Mouse (Mus musculus): Measurements from ENCODE around the gene Pgp. TPM values are rescaled to one million over a fixed set of nuclear protein-coding genes. Genes with fewer than 3 reads are reported as not detected.

The Pgp gene
- polyA plus RNA-seq (2015; fragmentation: Nextera tagmentation; extraction: Ambion mirVana): 63.5 and 100 TPM in 2 replicates

DNA sequence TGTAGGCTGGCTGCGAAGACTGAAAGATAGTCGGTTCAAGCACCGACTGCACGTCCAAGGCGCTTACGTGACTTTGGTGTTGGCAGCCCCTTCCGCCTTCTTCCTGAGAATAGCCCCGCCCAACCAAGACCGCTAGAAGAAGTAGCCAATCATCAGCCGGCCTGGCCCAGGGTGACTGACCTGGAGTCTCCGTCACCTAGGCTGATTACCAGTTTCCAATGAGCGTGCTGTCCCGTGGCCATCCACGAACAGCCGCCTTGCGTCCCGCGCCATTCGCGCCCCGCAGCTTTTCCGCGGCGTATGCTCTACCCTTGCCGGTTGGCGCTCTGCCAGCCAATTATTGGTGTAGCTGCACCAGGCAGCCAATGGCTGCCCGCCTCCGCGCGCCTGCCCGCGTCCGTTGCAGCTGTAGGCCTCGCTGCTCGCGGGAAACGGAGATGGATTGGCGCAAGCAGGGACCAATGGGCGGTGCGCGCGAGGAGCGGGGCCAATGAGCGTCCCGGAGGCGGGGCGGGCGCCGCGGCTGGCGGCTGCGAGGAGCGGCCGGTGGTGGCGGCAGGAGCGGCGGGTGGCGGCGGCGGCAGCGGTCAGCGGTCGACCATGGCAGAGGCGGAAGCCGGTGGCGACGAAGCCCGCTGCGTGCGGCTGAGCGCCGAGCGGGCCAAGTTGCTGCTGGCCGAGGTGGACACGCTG, at the start of gene Pgp, which contains the start of gene E4f1:
TSS of gene Pgp (plus strand) at position 483 of the 693 bp plus-strand sequence.
TSS of gene E4f1 (minus strand) at position 404 of the 693 bp plus-strand sequence.

DNA sequence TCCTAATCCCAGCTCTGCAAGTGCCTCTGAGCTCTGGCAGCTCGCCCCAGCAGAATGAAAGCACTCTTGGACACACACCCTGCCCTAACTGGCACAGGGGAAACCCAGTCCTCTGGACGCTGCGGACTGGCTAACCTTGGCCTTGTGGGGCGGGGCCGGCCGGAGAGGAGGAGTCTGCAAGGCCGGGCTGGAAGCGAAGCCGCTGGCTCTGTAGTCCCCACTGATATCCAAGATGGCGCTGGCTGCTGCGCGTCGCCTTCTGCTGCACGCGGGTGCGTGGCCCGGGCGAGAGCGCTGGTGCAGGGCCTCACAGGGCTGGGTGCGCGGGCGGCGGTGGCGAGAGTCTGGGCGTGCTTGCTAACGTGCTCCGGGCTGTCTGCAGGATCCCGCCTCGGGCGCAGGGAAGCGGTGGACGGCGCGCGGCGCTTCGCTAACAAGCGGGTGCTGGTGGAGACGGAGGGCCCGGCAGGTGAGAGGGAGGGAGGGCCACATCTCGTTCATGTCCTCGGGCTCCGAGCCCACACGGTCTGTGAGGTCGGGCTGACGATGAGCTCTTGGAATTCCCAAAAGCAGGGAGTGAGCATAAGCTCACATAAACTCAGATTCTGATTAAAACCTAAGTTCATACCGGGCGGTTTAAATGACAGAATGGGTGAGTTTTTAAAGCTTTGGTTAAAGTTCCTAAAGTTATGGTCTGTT, 43.6 kb upstream of the Pgp start, which contains the start of gene Eci1:
TSS of gene Eci1 (plus strand) at position 171 of the 699 bp plus-strand sequence.

DNA sequence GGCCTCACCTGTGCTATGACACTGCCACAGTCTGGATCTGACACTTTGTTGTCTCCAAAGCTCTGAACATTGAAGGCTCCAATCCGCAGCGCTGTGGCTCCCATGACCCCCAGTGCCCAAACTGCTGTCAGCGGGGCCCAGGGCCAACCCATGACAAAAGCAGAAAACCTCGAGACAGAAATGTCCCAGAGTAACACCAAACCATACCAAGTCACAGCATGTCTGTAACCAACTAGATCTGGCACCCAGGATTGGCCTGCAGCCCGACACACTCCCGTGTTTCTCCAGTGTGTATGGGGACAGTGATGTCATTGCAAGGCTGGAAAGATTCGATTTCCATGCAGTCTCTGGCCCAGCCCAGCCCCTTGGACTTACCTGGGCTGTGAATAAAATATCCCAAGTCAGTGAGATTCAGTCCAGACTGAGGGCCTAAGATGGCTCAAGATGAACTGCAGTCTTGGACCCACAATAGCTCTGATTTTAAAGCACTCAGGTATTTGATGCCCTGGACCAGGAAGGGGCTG, 27.5 kb upstream of the Pgp start, which contains the start of gene Dnase1l2:
TSS of gene Dnase1l2 (minus strand) at position 474 of the 524 bp plus-strand sequence.

DNA sequence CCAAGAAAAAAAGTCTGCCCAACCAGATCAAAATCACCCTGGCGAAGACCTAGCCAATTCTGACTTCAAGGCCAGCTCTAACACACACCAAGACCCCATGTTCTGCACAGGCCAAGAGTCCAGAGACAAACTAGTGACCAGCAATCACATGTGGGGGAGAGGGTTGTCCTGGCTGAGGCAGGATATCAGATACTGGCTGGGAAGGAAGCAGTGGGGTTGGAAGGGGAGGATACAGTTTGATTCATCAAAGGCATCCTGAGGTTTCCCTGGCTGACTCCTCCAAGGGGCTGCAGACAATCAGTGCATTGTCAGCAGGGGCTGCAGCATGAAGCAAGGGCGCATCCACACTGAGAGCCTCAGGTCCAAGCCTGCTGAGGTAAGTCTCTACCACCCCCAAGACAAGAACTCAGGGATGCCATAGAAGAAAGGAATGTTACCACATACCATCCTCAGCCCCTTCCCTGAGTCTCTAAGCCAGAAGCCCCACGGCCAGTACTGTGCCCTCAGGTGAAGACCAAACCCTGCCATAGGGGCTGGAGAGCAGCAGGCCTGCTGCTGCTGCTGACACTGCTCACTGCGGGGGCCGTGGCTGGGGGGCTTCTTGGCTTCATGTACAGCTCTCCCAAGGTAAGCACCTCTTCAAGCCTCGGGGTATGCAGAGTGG, 3.6 kb downstream of the Pgp start, which contains the start of gene Bricd5:
TSS of gene Bricd5 (plus strand) at position 273 of the 664 bp plus-strand sequence.

DNA sequence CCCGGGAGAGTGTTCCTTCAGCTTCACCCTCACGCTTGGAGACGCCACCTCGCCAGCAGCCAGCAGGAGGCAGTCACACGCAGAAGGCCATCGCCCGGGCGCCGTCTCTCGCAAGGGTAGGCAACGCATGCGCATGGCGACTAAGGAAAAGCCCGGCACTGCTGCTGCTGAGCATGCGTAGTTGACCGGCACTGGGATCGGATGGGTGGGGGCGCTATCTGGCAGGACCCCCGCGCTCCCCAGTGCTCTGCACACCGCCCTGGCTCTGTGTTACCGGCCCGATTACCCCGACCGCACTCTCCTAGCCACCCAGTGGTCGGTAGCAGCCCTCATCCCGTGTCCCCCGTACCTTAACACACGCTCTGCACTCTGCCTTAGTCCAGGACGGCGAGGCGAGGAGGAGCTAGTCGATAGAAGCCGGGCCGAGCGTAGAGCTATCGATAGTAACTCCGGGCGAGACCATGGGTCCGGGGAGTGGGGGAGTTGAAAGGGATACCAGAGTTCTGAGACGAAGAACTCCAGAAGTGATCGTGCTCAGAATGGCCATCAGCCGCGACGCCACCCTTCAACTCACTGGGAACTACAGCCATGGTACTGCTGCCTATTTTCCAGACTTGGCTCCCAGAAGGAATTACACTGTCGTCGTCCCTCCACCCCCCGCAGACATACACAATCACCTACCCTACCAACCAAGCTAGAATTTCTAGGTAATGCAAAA, 8.6 kb downstream of the Pgp start, which contains the start of gene Mlst8:
TSS of gene Mlst8 (minus strand) at position 416 of the 718 bp plus-strand sequence.

DNA sequence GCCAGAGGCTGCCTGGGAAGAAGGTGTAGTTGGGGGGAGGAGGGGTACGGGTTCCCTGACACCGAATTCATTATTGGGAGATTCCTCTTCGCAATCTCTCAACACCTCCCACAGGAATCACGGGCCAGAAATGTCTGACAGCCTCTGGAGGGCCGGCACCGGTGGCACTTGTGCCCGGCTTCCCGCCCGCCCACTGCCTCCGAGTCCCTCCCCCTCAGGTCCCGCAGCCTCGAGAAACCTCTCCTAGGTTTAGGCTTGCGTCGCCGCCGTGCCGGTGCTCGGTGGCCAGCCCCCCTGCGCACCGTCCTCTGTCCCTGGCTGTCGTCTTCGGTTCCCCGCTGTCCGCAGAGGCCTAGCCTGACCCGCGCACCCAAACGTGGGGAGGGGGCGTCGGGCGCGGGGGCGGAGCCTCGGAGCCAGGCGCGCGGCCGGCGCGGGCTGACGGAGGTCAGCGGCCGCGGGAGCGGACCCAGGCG, 18.0 kb downstream of the Pgp start, which contains the start of gene Caskin1:
TSS of gene Caskin1 (plus strand) at position 416 of the 476 bp plus-strand sequence.

Other genes starting within 250 kb of the Pgp start
- 5.3 and 8.3 TPM in 2 replicates for gene Tedc2, start 249.5 kb upstream of the Pgp start, polyA plus RNA-seq (2015; fragmentation: Nextera tagmentation; extraction: Ambion mirVana)
- gene Ccnf, start 218.9 kb upstream of the Pgp start, polyA plus RNA-seq (2015; fragmentation: Nextera tagmentation; extraction: Ambion mirVana): 8.1 and 10.8 TPM in 2 replicates
- not detected in 2 replicates for gene Abca17, start 119.3 kb upstream of the Pgp start, polyA plus RNA-seq (2015; fragmentation: Nextera tagmentation; extraction: Ambion mirVana)
- gene Abca3, start 118.4 kb upstream of the Pgp start, polyA plus RNA-seq (2015; fragmentation: Nextera tagmentation; extraction: Ambion mirVana): 8.5 and 9.1 TPM in 2 replicates
- gene Rnps1, start 55.8 kb upstream of the Pgp start, polyA plus RNA-seq (2015; fragmentation: Nextera tagmentation; extraction: Ambion mirVana): 110 and 123 TPM in 2 replicates
- 161 and 184 TPM in 2 replicates for gene Eci1, start 43.8 kb upstream of the Pgp start, polyA plus RNA-seq (2015; fragmentation: Nextera tagmentation; extraction: Ambion mirVana)
- 0.84 and 1.2 TPM in 2 replicates for gene Dnase1l2, start 27.3 kb upstream of the Pgp start, polyA plus RNA-seq (2015; fragmentation: Nextera tagmentation; extraction: Ambion mirVana)
- gene E4f1, start 79 bp upstream of the Pgp start, polyA plus RNA-seq (2015; fragmentation: Nextera tagmentation; extraction: Ambion mirVana): 19.6 and 21.0 TPM in 2 replicates
- gene Bricd5, start 3.5 kb downstream of the Pgp start, polyA plus RNA-seq (2015; fragmentation: Nextera tagmentation; extraction: Ambion mirVana): 0.18 TPM in 1 of 2 replicates, not detected in the other
- 9.9 and 17.7 TPM in 2 replicates for gene Mlst8, start 8.7 kb downstream of the Pgp start, polyA plus RNA-seq (2015; fragmentation: Nextera tagmentation; extraction: Ambion mirVana)
- 7.2 and 10.6 TPM in 2 replicates for gene Caskin1, start 18.2 kb downstream of the Pgp start, polyA plus RNA-seq (2015; fragmentation: Nextera tagmentation; extraction: Ambion mirVana)
- gene Traf7, start 57.5 kb downstream of the Pgp start, polyA plus RNA-seq (2015; fragmentation: Nextera tagmentation; extraction: Ambion mirVana): 37.0 and 46.7 TPM in 2 replicates
- 1.3 and 1.8 TPM in 2 replicates for gene Rab26, start 63.8 kb downstream of the Pgp start, polyA plus RNA-seq (2015; fragmentation: Nextera tagmentation; extraction: Ambion mirVana)
- gene Pkd1, start 79.4 kb downstream of the Pgp start, polyA plus RNA-seq (2015; fragmentation: Nextera tagmentation; extraction: Ambion mirVana): 16.5 and 20.0 TPM in 2 replicates
- gene Tsc2, start 162.2 kb downstream of the Pgp start, polyA plus RNA-seq (2015; fragmentation: Nextera tagmentation; extraction: Ambion mirVana): 20.9 and 23.8 TPM in 2 replicates
- gene Nthl1, start 162.3 kb downstream of the Pgp start, polyA plus RNA-seq (2015; fragmentation: Nextera tagmentation; extraction: Ambion mirVana): 13.6 and 14.1 TPM in 2 replicates
- gene Slc9a3r2, start 179.9 kb downstream of the Pgp start, polyA plus RNA-seq (2015; fragmentation: Nextera tagmentation; extraction: Ambion mirVana): 61.7 and 66.2 TPM in 2 replicates
- not detected in 2 replicates for gene Npw, start 188.1 kb downstream of the Pgp start, polyA plus RNA-seq (2015; fragmentation: Nextera tagmentation; extraction: Ambion mirVana)
- 11.8 and 14.9 TPM in 2 replicates for gene Zfp598, start 199.3 kb downstream of the Pgp start, polyA plus RNA-seq (2015; fragmentation: Nextera tagmentation; extraction: Ambion mirVana)
- gene Syngr3, start 219.6 kb downstream of the Pgp start, polyA plus RNA-seq (2015; fragmentation: Nextera tagmentation; extraction: Ambion mirVana): 14.5 and 51.8 TPM in 2 replicates
- gene Gfer, start 225.8 kb downstream of the Pgp start, polyA plus RNA-seq (2015; fragmentation: Nextera tagmentation; extraction: Ambion mirVana): 36.3 and 36.6 TPM in 2 replicates
- gene Noxo1, start 225.8 kb downstream of the Pgp start, polyA plus RNA-seq (2015; fragmentation: Nextera tagmentation; extraction: Ambion mirVana): 1.6 and 2.0 TPM in 2 replicates
- 21.3 and 34.2 TPM in 2 replicates for gene Tbl3, start 237.3 kb downstream of the Pgp start, polyA plus RNA-seq (2015; fragmentation: Nextera tagmentation; extraction: Ambion mirVana)
- not detected in 2 replicates for gene Rnf151, start 247.7 kb downstream of the Pgp start, polyA plus RNA-seq (2015; fragmentation: Nextera tagmentation; extraction: Ambion mirVana)
- 872 and 948 TPM in 2 replicates for gene Rps2, start 247.7 kb downstream of the Pgp start, polyA plus RNA-seq (2015; fragmentation: Nextera tagmentation; extraction: Ambion mirVana)